In genomic region chr19:8930771-8931170, GRCm38 (mm10) we compare ENCODE assay signal across 9 mouse cellular contexts. TPM values are rescaled to one million over a fixed set of nuclear protein-coding genes. Genes with fewer than 3 reads are reported as not detected.
DNase-seq lines count a peak whose midpoint lies in the region; ATAC-seq and TF ChIP-seq lines count a peak whose summit lies in the region.
"Had no signal": no experiment of that assay in that cellular context is flagged by ENCODE, and none has a peak within 500 bp of the region (broad histone marks: within the 10 kb centered on the region; RNA-seq: fewer than 3 reads in every experiment).

No protein-coding gene starts in this region.

- no peak for ATAC-seq in lung, embryonic 16.5 days (ENCODE audit: low read depth)
- no peak for ATAC-seq in hindbrain, postnatal 0 days
- no peak for ATAC-seq in neural tube, embryonic 13.5 days (ENCODE audit: low read depth)
- ATAC-seq in megakaryocyte-erythroid progenitor cell, adult 5-6 weeks (replicated peaks; ENCODE audit: low FRiP score, low TSS enrichment, poor library complexity, severe bottlenecking): no peak

- peaks cover 9% of the 10 kb centered on the region for H3K4me1 ChIP-seq in lung, embryonic 16.5 days (replicated peaks; ENCODE audit: control insufficient read depth, insufficient read depth, low read length)
- H3K4me1 ChIP-seq in hindbrain, postnatal 0 days (ENCODE audit: insufficient read depth, low read length): no peaks in the 10 kb centered on the region
- peaks cover 23% of the 10 kb centered on the region for H3K4me1 ChIP-seq in neural tube, embryonic 13.5 days (replicated peaks)

- H3K27me3 ChIP-seq in lung, embryonic 16.5 days (ENCODE audit: control insufficient read depth, insufficient read depth, low read depth, low read length): no peaks in the 10 kb centered on the region
- no peaks in the 10 kb centered on the region for H3K27me3 ChIP-seq in hindbrain, postnatal 0 days (ENCODE audit: insufficient read depth, low read length)
- H3K27me3 ChIP-seq in neural tube, embryonic 13.5 days: no peaks in the 10 kb centered on the region

- 74% methylated on average over 7 of the region's 7 CpGs for WGBS in lung, embryonic 16.5 days
- WGBS in hindbrain, postnatal 0 days: 88% methylated on average over 7 of the region's 7 CpGs
- 82% methylated on average over 7 of the region's 7 CpGs for WGBS in neural tube, embryonic 13.5 days

- H3K27ac ChIP-seq in lung, embryonic 16.5 days (ENCODE audit: low read length): no peak overlapping the region
- H3K27ac ChIP-seq in hindbrain, postnatal 0 days: no peak overlapping the region
- H3K27ac ChIP-seq in neural tube, embryonic 13.5 days (replicated peaks): no peak overlapping the region

- peaks cover 24% of the 10 kb centered on the region for H3K36me3 ChIP-seq in lung, embryonic 16.5 days (ENCODE audit: control insufficient read depth, insufficient read depth, low read length)
- H3K36me3 ChIP-seq in hindbrain, postnatal 0 days (ENCODE audit: insufficient read depth, low read length): peaks cover 4% of the 10 kb centered on the region; the same call in 1 of the 2 replicates
- H3K36me3 ChIP-seq in neural tube, embryonic 13.5 days: peaks cover 21% of the 10 kb centered on the region

- H3K9ac ChIP-seq in lung, embryonic 16.5 days (ENCODE audit: low read length): peak overlapping the region; percentile 89
- no peak overlapping the region; the same call in 1 of the 2 replicates for H3K9ac ChIP-seq in hindbrain, postnatal 0 days (replicated peaks; ENCODE audit: low read length)
- H3K9ac ChIP-seq in neural tube, embryonic 13.5 days: peak overlapping the region; percentile 79

- peak; percentile 90 for DNase-seq in heart, adult 11 months
- DNase-seq in heart, postnatal 10 days: no peak
- no peak for DNase-seq in lung, postnatal 25 days (ENCODE audit: low spot score)
- no peak for DNase-seq in hindbrain, postnatal 0 days (ENCODE audit: low spot score)
- DNase-seq in cerebellum, postnatal 25 days: no peak
- DNase-seq: cerebellum, postnatal 10 days had no signal

- peak overlapping the region; percentile 81 for H3K4me2 ChIP-seq in lung, embryonic 16.5 days (ENCODE audit: low read depth, low read length)
- 0 out of 2 replicates have a peak overlapping the region, but pooled peaks have one; percentile 71 for H3K4me2 ChIP-seq in hindbrain, postnatal 0 days (ENCODE audit: low read depth, low read length)
- H3K4me2 ChIP-seq in neural tube, embryonic 13.5 days: peak overlapping the region; percentile 71

- TF ChIP-seq CTCF in hindbrain, postnatal 0 days (IDR thresholded peaks at IDR 0.05; ENCODE audit: low read depth): no peak

- no peaks in the 10 kb centered on the region for H3K9me3 ChIP-seq in lung, embryonic 16.5 days (ENCODE audit: control insufficient read depth, low read length)
- H3K9me3 ChIP-seq in hindbrain, postnatal 0 days (ENCODE audit: low read length): no peaks in the 10 kb centered on the region
- H3K9me3 ChIP-seq in neural tube, embryonic 13.5 days: no peaks in the 10 kb centered on the region

- intact Hi-C loops in heart, postnatal 10 days (cut with DNase I): no loop called here

- peak overlapping the region; percentile 82 for H3K4me3 ChIP-seq in lung, embryonic 16.5 days (ENCODE audit: low read length)
- no peak overlapping the region for H3K4me3 ChIP-seq in hindbrain, postnatal 0 days (ENCODE audit: low read length)
- H3K4me3 ChIP-seq in neural tube, embryonic 13.5 days: 0 out of 2 replicates have a peak overlapping the region, but pooled peaks have one; percentile 54

RNA-seq across cellular contexts. Expression of gene Eml3, which starts 1.4 kb away (rescaled TPM):
- total RNA-seq in heart, postnatal 10 days (2021): 10 to 100 TPM; 16.7 to 18.7 TPM
- 31.0 and 32.2 TPM in 2 replicates for polyA plus RNA-seq in lung, embryonic 16.5 days (2015; fragmentation: Nextera tagmentation; extraction: Ambion mirVana)
- 8.3 and 8.6 TPM in 2 replicates for total RNA-seq in hindbrain, postnatal 0 days (2014; rRNA removed)
- 11.0 and 11.8 TPM in 2 replicates for polyA plus RNA-seq in hindbrain, postnatal 0 days (2015; fragmentation: Nextera tagmentation; extraction: Ambion mirVana)
- polyA plus RNA-seq in neural tube, embryonic 13.5 days (2015; fragmentation: Nextera tagmentation; extraction: Ambion mirVana): 11.8 and 12.2 TPM in 2 replicates
- total RNA-seq in megakaryocyte-erythroid progenitor cell, adult 5-6 weeks (2014; fragmentation: Nextera tagmentation): 29.3 and 45.8 TPM in 2 replicates
- total RNA-seq in megakaryocyte-erythroid progenitor cell, adult 5-6 weeks (2017): 14.5 and 23.6 TPM in 2 replicates

RNA-seq across cellular contexts. Expression of gene Rom1, which starts 1.6 kb away (rescaled TPM):
- 1 to 10 TPM; 6.5 to 7.1 TPM for total RNA-seq in heart, postnatal 10 days (2021)
- polyA plus RNA-seq in lung, embryonic 16.5 days (2015; fragmentation: Nextera tagmentation; extraction: Ambion mirVana): 2.8 and 4.0 TPM in 2 replicates
- total RNA-seq in hindbrain, postnatal 0 days (2014; rRNA removed): 5.7 and 6.0 TPM in 2 replicates
- polyA plus RNA-seq in hindbrain, postnatal 0 days (2015; fragmentation: Nextera tagmentation; extraction: Ambion mirVana): 3.5 and 4.0 TPM in 2 replicates
- 1.6 and 2.8 TPM in 2 replicates for polyA plus RNA-seq in neural tube, embryonic 13.5 days (2015; fragmentation: Nextera tagmentation; extraction: Ambion mirVana)
- 4.6 and 6.2 TPM in 2 replicates for total RNA-seq in megakaryocyte-erythroid progenitor cell, adult 5-6 weeks (2014; fragmentation: Nextera tagmentation)
- 0.75 and 4.3 TPM in 2 replicates for total RNA-seq in megakaryocyte-erythroid progenitor cell, adult 5-6 weeks (2017)

RNA-seq across cellular contexts. Expression of gene B3gat3, which starts 10.6 kb away (rescaled TPM):
- 10 to 100 TPM; 38.7 to 41.8 TPM for total RNA-seq in heart, postnatal 10 days (2021)
- 40.2 and 43.5 TPM in 2 replicates for polyA plus RNA-seq in lung, embryonic 16.5 days (2015; fragmentation: Nextera tagmentation; extraction: Ambion mirVana)
- total RNA-seq in hindbrain, postnatal 0 days (2014; rRNA removed): 88.7 and 97.5 TPM in 2 replicates
- polyA plus RNA-seq in hindbrain, postnatal 0 days (2015; fragmentation: Nextera tagmentation; extraction: Ambion mirVana): 80.9 and 92.3 TPM in 2 replicates
- 86.9 and 88.7 TPM in 2 replicates for polyA plus RNA-seq in neural tube, embryonic 13.5 days (2015; fragmentation: Nextera tagmentation; extraction: Ambion mirVana)
- 30.3 and 36.8 TPM in 2 replicates for total RNA-seq in megakaryocyte-erythroid progenitor cell, adult 5-6 weeks (2014; fragmentation: Nextera tagmentation)
- total RNA-seq in megakaryocyte-erythroid progenitor cell, adult 5-6 weeks (2017): 17.6 and 17.7 TPM in 2 replicates

RNA-seq across cellular contexts. Expression of gene Mta2, which starts 10.9 kb away (rescaled TPM):
- total RNA-seq in heart, postnatal 10 days (2021): 10 to 100 TPM; 54.4 to 59.5 TPM
- polyA plus RNA-seq in lung, embryonic 16.5 days (2015; fragmentation: Nextera tagmentation; extraction: Ambion mirVana): 149 and 164 TPM in 2 replicates
- 65.1 and 71.4 TPM in 2 replicates for total RNA-seq in hindbrain, postnatal 0 days (2014; rRNA removed)
- 75.2 and 78.8 TPM in 2 replicates for polyA plus RNA-seq in hindbrain, postnatal 0 days (2015; fragmentation: Nextera tagmentation; extraction: Ambion mirVana)
- 126 and 141 TPM in 2 replicates for polyA plus RNA-seq in neural tube, embryonic 13.5 days (2015; fragmentation: Nextera tagmentation; extraction: Ambion mirVana)
- total RNA-seq in megakaryocyte-erythroid progenitor cell, adult 5-6 weeks (2014; fragmentation: Nextera tagmentation): 158 and 173 TPM in 2 replicates
- total RNA-seq in megakaryocyte-erythroid progenitor cell, adult 5-6 weeks (2017): 205 and 206 TPM in 2 replicates

RNA-seq across cellular contexts. Expression of gene Tut1, which starts 22.9 kb away (rescaled TPM):
- 10 to 100 TPM in 1 of 2 experiments, 1 to 10 TPM in 1; 8.5 to 10.4 TPM for total RNA-seq in heart, postnatal 10 days (2021)
- polyA plus RNA-seq in lung, embryonic 16.5 days (2015; fragmentation: Nextera tagmentation; extraction: Ambion mirVana): 27.5 and 28.9 TPM in 2 replicates
- 20.8 and 23.4 TPM in 2 replicates for total RNA-seq in hindbrain, postnatal 0 days (2014; rRNA removed)
- polyA plus RNA-seq in hindbrain, postnatal 0 days (2015; fragmentation: Nextera tagmentation; extraction: Ambion mirVana): 16.0 and 16.2 TPM in 2 replicates
- polyA plus RNA-seq in neural tube, embryonic 13.5 days (2015; fragmentation: Nextera tagmentation; extraction: Ambion mirVana): 29.2 and 30.1 TPM in 2 replicates
- total RNA-seq in megakaryocyte-erythroid progenitor cell, adult 5-6 weeks (2014; fragmentation: Nextera tagmentation): 30.7 and 32.2 TPM in 2 replicates
- total RNA-seq in megakaryocyte-erythroid progenitor cell, adult 5-6 weeks (2017): 15.8 and 18.8 TPM in 2 replicates
